Mouse (Mus musculus) limb, embryonic 15.5 days (tissue): ENCODE measurements around the gene Gm20388. TPM values are rescaled to one million over a fixed set of nuclear protein-coding genes. Genes with fewer than 3 reads are reported as not detected.

ENCODE experiments used
- ATAC-seq: fragments of 200-750 bp; cut with Nextera tagmentation; 2 replicates; pipeline ENCODE4 v1.8.0; 2017; ENCODE audit warnings: low read depth, moderate TSS enrichment; ENCODE audit not compliant: insufficient number of reproducible peaks, low FRiP score, low TSS enrichment
- H3K27ac ChIP-seq: fragments of 300-500 bp; sonication (generic); 2 replicates; pipeline ENCODE4 v1.5.1; 2015; ENCODE audit warnings: moderate library complexity, mild to moderate bottlenecking, inconsistent platforms
- H3K27me3 ChIP-seq: fragments of 300-500 bp; sonication (generic); 2 replicates; pipeline ENCODE4 v1.6.1; 2015; ENCODE audit warnings: inconsistent platforms
- H3K36me3 ChIP-seq: fragments of 300-500 bp; sonication (generic); 2 replicates; pipeline ENCODE4 v1.6.1; 2015; ENCODE audit warnings: inconsistent platforms
- H3K4me1 ChIP-seq: fragments of 300-500 bp; sonication (generic); 2 replicates; pipeline ENCODE4 v1.6.1; 2015; ENCODE audit warnings: inconsistent platforms
- H3K4me2 ChIP-seq: fragments of 300-500 bp; sonication (generic); 2 replicates; pipeline ENCODE4 v1.6.1; 2015; ENCODE audit warnings: mild to moderate bottlenecking, inconsistent platforms
- H3K4me3 ChIP-seq: fragments of 300-500 bp; sonication (generic); 2 replicates; pipeline ENCODE4 v1.5.1; 2015; ENCODE audit warnings: mild to moderate bottlenecking, inconsistent platforms
- H3K9ac ChIP-seq: fragments of 300-500 bp; sonication (generic); 2 replicates; pipeline ENCODE4 v1.6.1; 2015; ENCODE audit warnings: inconsistent platforms
- H3K9me3 ChIP-seq: fragments of 300-500 bp; sonication (generic); 2 replicates; pipeline ENCODE4 v1.6.1; 2016; ENCODE audit warnings: inconsistent platforms
- WGBS: fragments of 180-500 bp; shearing (Covaris S2); methylation state at CpG from one replicate; pipeline ENCODE4 v1.1.7; 2015; 5-methylcytosine and 5-hydroxymethylcytosine counted together
- polyA plus RNA-seq: library from polyadenylated mRNA; unstranded; fragments of >200 nt; fragmentation: Nextera tagmentation; extraction: Ambion mirVana; gene quantifications from 2 replicates; pipeline ENCODE4 v1.2.1, GENCODE M21; 2015

The Gm20388 gene
- polyA plus RNA-seq, 1 experiment from 2014 or later, result 4.9 TPM

DNA sequence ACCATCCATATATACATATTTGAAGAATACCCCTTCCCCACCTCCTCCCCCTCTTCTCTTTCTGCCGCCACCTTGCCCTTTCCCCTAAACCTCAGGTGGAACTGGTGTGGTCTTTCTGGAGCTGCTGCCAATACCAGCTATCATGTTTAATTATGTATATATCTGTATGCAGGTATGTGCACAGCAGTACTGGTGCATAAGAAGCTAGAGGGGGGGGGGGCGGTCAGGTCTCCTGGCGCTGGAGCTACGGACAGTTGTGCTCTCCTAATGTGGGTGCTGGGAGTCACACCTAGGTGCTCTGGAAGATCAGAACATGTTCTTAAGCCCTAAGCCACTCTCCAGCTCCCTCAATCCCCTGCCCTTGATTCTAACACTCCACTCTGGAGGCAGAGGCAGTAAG is 13.6 kb upstream of the Gm20388 start:
- H3K4me2 ChIP-seq, result no peak overlapping the region
- WGBS, result 82% methylated on average over 4 of the region's 4 CpGs
- ATAC-seq, result no peak
- H3K9ac ChIP-seq, result no peak overlapping the region
- no peaks in the 10 kb centered on the region for H3K4me1 ChIP-seq
- H3K36me3 ChIP-seq, result no peaks in the 10 kb centered on the region
- H3K4me3 ChIP-seq, result no peak overlapping the region
- no peaks in the 10 kb centered on the region for H3K9me3 ChIP-seq
- H3K27me3 ChIP-seq, result peaks cover 18% of the 10 kb centered on the region
- H3K27ac ChIP-seq, result no peak overlapping the region

DNA sequence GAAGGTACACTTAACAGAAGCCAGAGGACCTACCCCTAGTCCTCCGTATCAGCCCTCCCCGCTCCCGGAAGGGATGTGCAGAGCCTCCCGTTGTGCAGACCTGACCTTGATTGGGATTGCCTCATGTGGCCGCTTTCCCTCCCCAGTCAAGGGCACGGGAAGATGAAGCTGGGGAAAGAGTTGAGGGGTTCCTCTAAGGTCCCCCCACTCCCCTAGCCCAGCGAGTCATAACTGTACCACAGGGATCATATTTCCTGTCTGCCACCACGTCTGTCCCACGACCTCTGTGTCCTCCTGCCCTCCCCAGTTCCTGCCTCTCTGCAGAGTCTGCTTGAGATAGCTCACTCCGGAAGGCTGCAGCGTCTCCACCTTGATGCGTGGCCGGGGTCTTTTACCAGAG is 12.7 kb upstream of the Gm20388 start:
- ATAC-seq, result no peak
- Histone ChIP-seq H3K27me3 (peaks cover 18% of the 10 kb centered on the region), H3K9ac (no peak overlapping the region), H3K9me3 (no peaks in the 10 kb centered on the region), H3K4me1 (no peaks in the 10 kb centered on the region), H3K4me2 (no peak overlapping the region), H3K36me3 (no peaks in the 10 kb centered on the region), H3K27ac (no peak overlapping the region), H3K4me3 (no peak overlapping the region)
- 22% methylated on average over 13 of the region's 13 CpGs for WGBS

DNA sequence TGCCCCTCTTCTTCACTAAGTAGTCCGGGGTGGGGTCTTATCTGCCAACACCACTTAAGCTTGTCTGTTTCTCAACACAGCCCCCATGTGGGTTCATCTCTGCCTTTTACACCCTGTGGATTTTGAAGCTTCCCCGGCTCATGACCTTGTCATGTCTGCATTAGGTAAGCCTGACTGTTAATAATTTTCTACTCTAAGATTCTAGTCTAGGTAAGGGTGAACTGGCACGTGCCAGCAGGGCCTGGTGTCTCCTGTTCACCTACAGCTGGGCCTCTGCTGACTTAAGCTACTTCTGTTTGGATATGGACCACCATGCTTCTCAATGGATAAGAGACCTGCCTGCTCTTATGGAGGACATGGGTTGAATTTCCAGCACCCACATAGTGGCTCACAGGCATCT is 9.3 kb upstream of the Gm20388 start:
- Histone ChIP-seq H3K9ac (no peak overlapping the region), H3K4me3 (no peak overlapping the region), H3K9me3 (no peaks in the 10 kb centered on the region), H3K27me3 (peaks cover 18% of the 10 kb centered on the region), H3K27ac (no peak overlapping the region), H3K4me2 (no peak overlapping the region), H3K4me1 (no peaks in the 10 kb centered on the region), H3K36me3 (no peaks in the 10 kb centered on the region)
- no peak for ATAC-seq
- WGBS, result 77% methylated on average over 3 of the region's 3 CpGs

GRCm38 (mm10) chr8:119901952-119902351 is 8.7 kb upstream of the Gm20388 start:
- no peak for ATAC-seq
- Histone ChIP-seq H3K4me2 (no peak overlapping the region), H3K9ac (no peak overlapping the region), H3K27ac (no peak overlapping the region), H3K36me3 (no peaks in the 10 kb centered on the region), H3K9me3 (no peaks in the 10 kb centered on the region), H3K4me3 (no peak overlapping the region), H3K4me1 (no peaks in the 10 kb centered on the region), H3K27me3 (peaks cover 17% of the 10 kb centered on the region)
- 75% methylated on average over 8 of the region's 8 CpGs for WGBS

- ATAC-seq, result no peak
- Histone ChIP-seq H3K4me1 (no peaks in the 10 kb centered on the region), H3K9ac (no peak overlapping the region), H3K4me2 (no peak overlapping the region), H3K36me3 (no peaks in the 10 kb centered on the region), H3K27me3 (no peaks in the 10 kb centered on the region; the same call in 1 of the 2 replicates), H3K4me3 (no peak overlapping the region), H3K27ac (no peak overlapping the region), H3K9me3 (no peaks in the 10 kb centered on the region)
- WGBS, result 45% methylated on average over 12 of the region's 12 CpGs
Measured at GRCm38 (mm10) chr8:119904323-119904911, 6.2 kb upstream of the Gm20388 start.

- H3K4me3 ChIP-seq, result peak within 1 kb of the TSS; percentile 78
- H3K27ac ChIP-seq, result peak within 1 kb of the TSS; percentile 95
- no peak for ATAC-seq
- 23% methylated on average over 13 of the region's 13 CpGs for WGBS
- H3K9ac ChIP-seq, result peak within 1 kb of the TSS; percentile 85
- 0 out of 2 replicates have a peak, but pooled peaks cover 3% of the 10 kb centered on the region for H3K27me3 ChIP-seq
- H3K9me3 ChIP-seq, result no peaks in the 10 kb centered on the region
- peak within 1 kb of the TSS; percentile 88 for H3K4me2 ChIP-seq
- H3K4me1 ChIP-seq, result peaks cover 35% of the 10 kb centered on the region
- no peaks in the 10 kb centered on the region for H3K36me3 ChIP-seq
Measured at GRCm38 (mm10) chr8:119909944-119910546, 596 bp upstream of the Gm20388 start, which contains the start of gene Usp10. Gene Usp10, plus strand, starts transcription at chr8:119910360.

- peaks cover 41% of the 10 kb centered on the region for H3K4me1 ChIP-seq
- ATAC-seq, result peak; percentile 61; the same call in 1 of the 2 replicates
- under 1% methylated on average over 30 of the region's 30 CpGs for whole genome bisulfite sequencing
- no peaks in the 10 kb centered on the region for H3K36me3 ChIP-seq
- peak overlapping the region; percentile 78 for H3K4me3 ChIP-seq
- H3K9me3 ChIP-seq, result no peaks in the 10 kb centered on the region
- H3K27me3 ChIP-seq, result 0 out of 2 replicates have a peak, but pooled peaks cover 3% of the 10 kb centered on the region
- H3K9ac ChIP-seq, result peak overlapping the region; percentile 85
- H3K4me2 ChIP-seq, result peak overlapping the region; percentile 88
- H3K27ac ChIP-seq, result peak overlapping the region; percentile 95
Measured at GRCm38 (mm10) chr8:119911258-119911962, 769 bp downstream of the Gm20388 start.

- Histone ChIP-seq H3K27me3 (0 out of 2 replicates have a peak, but pooled peaks cover 3% of the 10 kb centered on the region), H3K4me1 (peaks cover 50% of the 10 kb centered on the region), H3K4me3 (no peak overlapping the region), H3K4me2 (peak overlapping the region; percentile 88; the same call in 1 of the 2 replicates), H3K9ac (no peak overlapping the region), H3K9me3 (no peaks in the 10 kb centered on the region), H3K36me3 (no peaks in the 10 kb centered on the region), H3K27ac (no peak overlapping the region)
- ATAC-seq, result no peak
- WGBS, result 65% methylated on average over 6 of the region's 6 CpGs
Measured at GRCm38 (mm10) chr8:119912643-119913042, 2.0 kb downstream of the Gm20388 start.

- Histone ChIP-seq H3K27ac (no peak overlapping the region), H3K4me1 (peaks cover 51% of the 10 kb centered on the region), H3K4me2 (no peak overlapping the region), H3K9ac (no peak overlapping the region), H3K27me3 (0 out of 2 replicates have a peak, but pooled peaks cover 3% of the 10 kb centered on the region), H3K36me3 (no peaks in the 10 kb centered on the region; the same call in 1 of the 2 replicates), H3K9me3 (no peaks in the 10 kb centered on the region), H3K4me3 (no peak overlapping the region)
- ATAC-seq, result no peak
- 65% methylated on average over 3 of the region's 3 CpGs for WGBS
Measured at GRCm38 (mm10) chr8:119913181-119913580, 2.5 kb downstream of the Gm20388 start.

DNA sequence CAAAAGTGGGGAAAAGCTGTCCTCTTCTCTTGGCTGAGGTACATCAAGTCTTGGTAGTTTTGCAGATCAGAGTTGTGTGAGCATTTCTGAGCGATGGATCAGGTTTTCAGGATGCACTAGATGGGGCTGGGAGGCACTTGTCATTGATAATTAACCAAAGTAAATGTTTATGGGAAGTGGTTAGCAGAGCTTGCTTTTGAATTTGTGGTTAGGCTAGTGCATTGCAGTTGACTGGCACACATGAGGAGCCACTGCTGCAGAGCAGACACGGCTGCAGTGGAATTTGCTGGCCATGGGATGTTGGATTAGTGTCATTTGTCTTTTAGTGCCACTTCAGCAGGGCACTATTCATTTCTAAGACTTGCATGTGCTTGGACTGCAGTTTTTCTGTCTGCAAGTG is 3.5 kb downstream of the Gm20388 start:
- H3K4me1 ChIP-seq, result peaks cover 51% of the 10 kb centered on the region
- H3K9me3 ChIP-seq, result no peaks in the 10 kb centered on the region
- H3K4me2 ChIP-seq, result no peak overlapping the region
- H3K4me3 ChIP-seq, result no peak overlapping the region
- H3K36me3 ChIP-seq, result no peaks in the 10 kb centered on the region; the same call in 1 of the 2 replicates
- no peak overlapping the region for H3K9ac ChIP-seq
- no peak for ATAC-seq
- 42% methylated on average over 2 of the region's 2 CpGs for WGBS
- no peak overlapping the region for H3K27ac ChIP-seq
- H3K27me3 ChIP-seq, result 0 out of 2 replicates have a peak, but pooled peaks cover 3% of the 10 kb centered on the region

GRCm38 (mm10) chr8:119915298-119915697 is 4.7 kb downstream of the Gm20388 start:
- no peaks in the 10 kb centered on the region for H3K9me3 ChIP-seq
- no peak overlapping the region for H3K9ac ChIP-seq
- no peaks in the 10 kb centered on the region for H3K27me3 ChIP-seq
- WGBS, result 95% methylated on average over 4 of the region's 4 CpGs
- H3K4me2 ChIP-seq, result no peak overlapping the region
- H3K27ac ChIP-seq, result no peak overlapping the region
- no peak overlapping the region for H3K4me3 ChIP-seq
- peaks cover 48% of the 10 kb centered on the region for H3K4me1 ChIP-seq
- no peak for ATAC-seq
- H3K36me3 ChIP-seq, result no peaks in the 10 kb centered on the region; the same call in 1 of the 2 replicates
